Mouse (Mus musculus): ENCODE results near the gene Nkd1.

DNA sequence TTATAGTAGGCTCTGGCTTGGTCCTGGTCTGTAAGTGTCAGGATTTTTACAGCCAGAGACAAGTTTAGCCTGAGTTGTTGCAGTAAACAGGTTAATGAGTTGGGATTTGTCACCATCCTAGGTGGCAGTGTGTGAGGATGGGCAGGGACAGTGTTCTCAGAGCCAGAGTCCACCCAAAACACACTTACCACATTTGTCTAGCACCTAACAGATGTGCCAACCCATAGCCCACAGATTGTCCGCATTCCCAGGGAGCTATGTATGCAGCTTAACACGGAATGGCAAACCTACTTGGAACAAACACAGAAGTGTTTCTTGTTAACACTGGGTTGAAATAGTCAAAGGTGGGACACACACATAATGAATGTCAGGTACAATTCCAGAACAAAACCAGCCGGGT is 47.1 kb downstream of the Nkd1 start:
- TF ChIP-seq CTCF (IDR thresholded peaks at IDR 0.05) (no peak), POLR2A (IDR thresholded peaks at IDR 0.05; ENCODE audit: insufficient read depth, low read depth, low read length) (no peak)

Measured in heart, adult 2 months (tissue).